Mouse (Mus musculus): Measurements from ENCODE around the gene Usp36. TPM values are rescaled to one million over a fixed set of nuclear protein-coding genes. Genes with fewer than 3 reads are reported as not detected.
A peak's percentile ranks its signal among the peaks of the same experiment; 100 is the strongest.

Usp36 gene
- polyA plus RNA-seq, 2 experiments: 17.7 to 24.3 TPM

GRCm38 (mm10) chr11:118254159-118254951 lies 35.7 kb downstream of the Usp36 start:
- H3K27me3 ChIP-seq (ENCODE audit: control insufficient read depth, insufficient read depth, low read length): no peaks in the 10 kb centered on the region
- no peaks in the 10 kb centered on the region for H3K9me3 ChIP-seq (ENCODE audit: control insufficient read depth, low read length)
- H3K9ac ChIP-seq (ENCODE audit: low read depth, low read length, severe bottlenecking): no peak overlapping the region
- no peak for TF ChIP-seq POLR2A (IDR thresholded peaks at IDR 0.05; ENCODE audit: borderline replicate concordance, extremely low read depth, insufficient read depth, insufficient read length)
- DNase-seq (ENCODE audit: low spot score) (peak; percentile 69), ATAC-seq (ENCODE audit: low FRiP score, low read depth) (peak; percentile 68)
- H3K27ac ChIP-seq (replicated peaks; ENCODE audit: low read depth, low read length): peak overlapping the region; percentile 76
- H3K4me1 ChIP-seq (ENCODE audit: control insufficient read depth, insufficient read depth, low read length): peaks cover 23% of the 10 kb centered on the region
- 27% methylated on average over 15 of the region's 15 CpGs for WGBS
- H3K4me3 ChIP-seq (replicated peaks; ENCODE audit: low read length): no peak overlapping the region
- H3K36me3 ChIP-seq (ENCODE audit: control insufficient read depth, insufficient read depth, low read length): peaks cover 30% of the 10 kb centered on the region
- H3K4me2 ChIP-seq (replicated peaks; ENCODE audit: low read depth, low read length, severe bottlenecking): no peak overlapping the region

- DNase-seq (ENCODE audit: low spot score) (no peak), ATAC-seq (ENCODE audit: low FRiP score, low read depth) (no peak; the same call in 1 of the 2 replicates)
- no peak overlapping the region for H3K9ac ChIP-seq (ENCODE audit: low read depth, low read length, severe bottlenecking)
- H3K27me3 ChIP-seq (ENCODE audit: control insufficient read depth, insufficient read depth, low read length): no peaks in the 10 kb centered on the region
- H3K4me2 ChIP-seq (replicated peaks; ENCODE audit: low read depth, low read length, severe bottlenecking): no peak overlapping the region
- H3K9me3 ChIP-seq (ENCODE audit: control insufficient read depth, low read length): no peaks in the 10 kb centered on the region
- peaks cover 28% of the 10 kb centered on the region for H3K4me1 ChIP-seq (ENCODE audit: control insufficient read depth, insufficient read depth, low read length)
- H3K27ac ChIP-seq (replicated peaks; ENCODE audit: low read depth, low read length): peak overlapping the region; percentile 76
- TF ChIP-seq POLR2A (IDR thresholded peaks at IDR 0.05; ENCODE audit: borderline replicate concordance, extremely low read depth, insufficient read depth, insufficient read length): no peak
- no peak overlapping the region for H3K4me3 ChIP-seq (replicated peaks; ENCODE audit: low read length)
- 75% methylated on average over 7 of the region's 7 CpGs for WGBS
- peaks cover 22% of the 10 kb centered on the region for H3K36me3 ChIP-seq (ENCODE audit: control insufficient read depth, insufficient read depth, low read length)
Measured at GRCm38 (mm10) chr11:118253447-118254158, 36.4 kb downstream of the Usp36 start.

GRCm38 (mm10) chr11:118249012-118249383 lies 41.0 kb downstream of the Usp36 start:
- Histone ChIP-seq H3K27me3 (ENCODE audit: control insufficient read depth, insufficient read depth, low read length) (no peaks in the 10 kb centered on the region), H3K4me3 (replicated peaks; ENCODE audit: low read length) (peak overlapping the region; percentile 88), H3K4me2 (replicated peaks; ENCODE audit: low read depth, low read length, severe bottlenecking) (peak overlapping the region; percentile 50), H3K9me3 (ENCODE audit: control insufficient read depth, low read length) (no peaks in the 10 kb centered on the region), H3K4me1 (ENCODE audit: control insufficient read depth, insufficient read depth, low read length) (peaks cover 36% of the 10 kb centered on the region), H3K9ac (ENCODE audit: low read depth, low read length, severe bottlenecking) (peak overlapping the region; percentile 31), H3K27ac (replicated peaks; ENCODE audit: low read depth, low read length) (peak overlapping the region; percentile 61; the same call in 1 of the 2 replicates), H3K36me3 (ENCODE audit: control insufficient read depth, insufficient read depth, low read length) (no peaks in the 10 kb centered on the region)
- DNase-seq (ENCODE audit: low spot score): no peak
- under 1% methylated on average over 5 of the region's 5 CpGs for WGBS
- no peak for TF ChIP-seq POLR2A (IDR thresholded peaks at IDR 0.05; ENCODE audit: borderline replicate concordance, extremely low read depth, insufficient read depth, insufficient read length)
- no peak for ATAC-seq (ENCODE audit: low FRiP score, low read depth)

- Histone ChIP-seq H3K27ac (replicated peaks; ENCODE audit: low read depth, low read length) (peak within 1 kb of the TSS; percentile 61), H3K9me3 (ENCODE audit: control insufficient read depth, low read length) (no peaks in the 10 kb centered on the region), H3K4me2 (replicated peaks; ENCODE audit: low read depth, low read length, severe bottlenecking) (peak within 1 kb of the TSS; percentile 73), H3K9ac (ENCODE audit: low read depth, low read length, severe bottlenecking) (peak within 1 kb of the TSS; percentile 74), H3K4me3 (replicated peaks; ENCODE audit: low read length) (peak within 1 kb of the TSS; percentile 88), H3K4me1 (ENCODE audit: control insufficient read depth, insufficient read depth, low read length) (peaks cover 30% of the 10 kb centered on the region), H3K36me3 (ENCODE audit: control insufficient read depth, insufficient read depth, low read length) (no peaks in the 10 kb centered on the region), H3K27me3 (ENCODE audit: control insufficient read depth, insufficient read depth, low read length) (no peaks in the 10 kb centered on the region)
- TF ChIP-seq POLR2A (IDR thresholded peaks at IDR 0.05; ENCODE audit: borderline replicate concordance, extremely low read depth, insufficient read depth, insufficient read length): 0 out of 2 replicates have a peak, but pooled peaks have one; percentile 58
- 0% methylated on average over 77 of the region's 86 CpGs for WGBS
- DNase-seq (ENCODE audit: low spot score): peak; percentile 98
- ATAC-seq (ENCODE audit: low FRiP score, low read depth): peak; percentile 97
Measured at GRCm38 (mm10) chr11:118248150-118249011, 41.7 kb downstream of the Usp36 start, which contains the start of gene Cyth1. TSS of gene Cyth1 (minus strand) at chr11:118248592.
